Mouse (Mus musculus) kidney, adult 2 months (tissue): Measurements from ENCODE around the gene Olfr686. TPM values are rescaled to one million over a fixed set of nuclear protein-coding genes. Genes with fewer than 3 reads are reported as not detected.

ENCODE experiments used
- DNase-seq: peaks from one replicate; pipeline ENCODE4 v3.0.0; 2021
- H3K27ac ChIP-seq: fragments of 200-500 bp; 2 replicates; pipeline ENCODE4 v1.5.1; 2012; ENCODE audit warnings: low read depth, low read length, control low read depth, inconsistent platforms; ENCODE audit not compliant: insufficient read depth
- H3K27me3 ChIP-seq: fragments of 200-500 bp; replicated peaks from 2 replicates; pipeline ENCODE4 v1.6.1; 2012; ENCODE audit warnings: mild to moderate bottlenecking, moderate library complexity, low read length, inconsistent platforms; ENCODE audit not compliant: control insufficient read depth, insufficient read depth
- H3K36me3 ChIP-seq: fragments of 200-500 bp; 2 replicates; pipeline ENCODE4 v1.6.1; 2012; ENCODE audit warnings: mild to moderate bottlenecking, moderate library complexity, low read length, inconsistent platforms; ENCODE audit not compliant: control insufficient read depth, insufficient read depth
- H3K4me1 ChIP-seq: fragments of 200-500 bp; 2 replicates; pipeline ENCODE4 v1.6.1; 2011; ENCODE audit warnings: low read length; ENCODE audit not compliant: control insufficient read depth, insufficient read depth
- H3K4me3 ChIP-seq: fragments of 200-500 bp; 2 replicates; pipeline ENCODE4 v1.5.1; 2011; ENCODE audit warnings: mild to moderate bottlenecking, low read depth, low read length, control low read depth; ENCODE audit not compliant: insufficient read depth
- CTCF ChIP-seq: fragments of 200-500 bp; conservative IDR thresholded peaks from 2 replicates; pipeline ENCODE4 v1.5.1; 2011; ENCODE audit warnings: low read depth, mild to moderate bottlenecking, control low read depth, low read length, moderate library complexity, mixed read lengths; ENCODE audit not compliant: insufficient read depth, insufficient read length
- POLR2A ChIP-seq: fragments of 200-500 bp; IDR thresholded peaks from one replicate; pipeline ENCODE4 v1.6.1; 2011; ENCODE audit warnings: low read depth, low read length, control low read depth
- WGBS: fragments of 180-500 bp; shearing (Covaris S2); methylation state at CpG from one replicate; pipeline ENCODE4 v1.1.7; 2018; 5-methylcytosine and 5-hydroxymethylcytosine counted together
- polyA plus RNA-seq: library from polyadenylated mRNA; depleted of rRNA; stranded (reverse); fragments of >200 nt; gene quantifications from 2 replicates; pipeline ENCODE4 v1.2.3, GENCODE M21; 2012; rRNA removed

Gene Olfr686
- polyA plus RNA-seq, 1 experiment = not detected

DNA sequence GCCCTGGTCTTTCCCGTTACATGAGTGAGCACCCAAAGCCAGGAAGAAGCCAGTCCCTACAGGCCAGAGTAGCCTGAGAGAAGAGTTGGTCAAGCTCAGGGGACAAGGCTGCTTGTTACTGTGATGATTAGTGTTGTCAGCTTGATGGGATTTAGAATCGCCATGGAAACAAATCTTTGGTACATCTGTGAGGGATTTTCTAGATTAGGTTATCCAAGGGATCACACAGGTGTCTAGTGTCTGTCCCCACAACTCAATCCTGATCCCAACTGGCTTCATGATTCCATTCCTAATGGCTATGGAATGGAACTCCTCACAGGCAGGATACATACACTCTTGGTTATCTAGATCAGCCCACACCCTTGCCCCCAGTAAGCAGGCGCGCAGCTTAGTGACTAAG lies 11.0 kb upstream of the Olfr686 start:
- no peak for DNase-seq

DNA sequence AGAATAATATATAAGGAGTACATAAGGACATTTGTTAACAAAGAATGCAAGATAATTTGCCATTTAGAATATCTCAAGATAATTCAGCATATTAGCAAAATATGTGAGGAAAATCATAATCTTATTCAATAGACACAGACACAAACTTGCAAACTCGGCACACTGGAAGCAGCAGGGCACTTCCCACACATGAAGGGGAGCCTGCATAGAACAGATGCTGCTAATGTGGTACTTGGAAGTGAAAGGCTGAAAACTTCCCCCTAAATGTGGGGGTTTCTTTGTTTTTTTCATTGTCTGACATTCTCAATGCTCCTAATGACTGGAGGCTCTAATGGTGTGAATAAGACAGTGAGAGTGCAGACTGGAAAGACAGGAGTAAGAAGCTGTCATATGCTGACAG lies 7.5 kb upstream of the Olfr686 start:
- H3K27ac ChIP-seq = no peak overlapping the region
- no peaks in the 10 kb centered on the region for H3K27me3 ChIP-seq
- no peak for DNase-seq
- WGBS = 51% methylated on average over 1 of the region's 1 CpGs
- H3K36me3 ChIP-seq = no peaks in the 10 kb centered on the region
- no peak overlapping the region for H3K4me3 ChIP-seq
- TF ChIP-seq CTCF (no peak), POLR2A (no peak)
- H3K4me1 ChIP-seq = no peaks in the 10 kb centered on the region

More for the DNA sequence above, 11.0 kb upstream of the Olfr686 start:
- Histone ChIP-seq H3K4me1 (no peaks in the 10 kb centered on the region), H3K4me3 (no peak overlapping the region), H3K27me3 (no peaks in the 10 kb centered on the region), H3K27ac (no peak overlapping the region), H3K36me3 (no peaks in the 10 kb centered on the region)
- WGBS = 84% methylated on average over 4 of the region's 4 CpGs
- TF ChIP-seq POLR2A (no peak), CTCF (no peak)

DNA sequence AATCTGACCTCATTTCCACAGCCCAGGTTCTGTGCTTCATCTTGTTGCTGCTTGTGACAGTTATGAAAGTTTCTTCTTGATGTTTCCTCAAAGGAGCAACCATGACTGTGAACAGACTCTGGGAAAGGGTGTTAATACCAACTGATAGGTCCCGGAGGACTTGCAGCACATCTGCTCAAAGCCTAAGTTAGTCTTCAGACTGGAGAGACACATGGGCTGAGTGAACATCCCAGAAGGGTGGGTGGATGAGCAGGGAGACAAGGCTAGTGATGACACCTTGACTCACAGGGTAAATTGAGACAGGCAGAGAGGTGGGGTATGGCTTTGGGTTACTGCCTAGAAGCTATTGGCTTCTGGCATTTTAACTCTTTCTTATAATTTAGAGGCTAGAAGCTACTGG lies 21.4 kb downstream of the Olfr686 start, which contains the start of gene Olfr685:
Olfr685 (minus strand) TSS at position 101 of the 400 bp plus-strand sequence.
- H3K36me3 ChIP-seq = no peaks in the 10 kb centered on the region
- no peak within 1 kb of the TSS for H3K27ac ChIP-seq
- WGBS = 82% methylated on average over 1 of the region's 1 CpGs
- H3K27me3 ChIP-seq = no peaks in the 10 kb centered on the region
- H3K4me3 ChIP-seq = no peak within 1 kb of the TSS
- H3K4me1 ChIP-seq = no peaks in the 10 kb centered on the region
- no peak for DNase-seq
- no peak for TF ChIP-seq CTCF
- TF ChIP-seq POLR2A = no peak

DNA sequence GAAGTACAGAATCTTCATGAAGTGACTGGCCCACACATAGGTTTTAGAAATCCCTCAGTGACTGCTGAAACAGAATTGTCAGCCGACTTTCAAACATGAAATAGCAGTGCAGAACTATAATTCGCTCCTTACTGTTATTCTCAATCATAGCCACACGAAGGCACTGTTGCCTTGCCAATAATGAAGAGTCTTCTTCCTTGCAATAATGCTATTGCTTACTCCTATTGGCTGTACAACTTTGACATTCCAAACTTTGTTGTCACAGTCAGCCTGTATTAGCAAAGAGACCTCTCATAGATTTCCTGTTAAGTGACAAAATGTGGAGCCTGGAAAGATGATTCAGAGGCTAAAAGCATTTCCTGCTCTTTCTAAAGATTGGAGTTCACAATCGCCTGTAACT lies 36.5 kb downstream of the Olfr686 start:
- no peaks in the 10 kb centered on the region for H3K36me3 ChIP-seq
- DNase-seq = peak; percentile 27
- no peak overlapping the region for H3K4me3 ChIP-seq
- no peaks in the 10 kb centered on the region for H3K4me1 ChIP-seq
- no peaks in the 10 kb centered on the region for H3K27me3 ChIP-seq
- no peak overlapping the region for H3K27ac ChIP-seq
- 45% methylated on average over 4 of the region's 4 CpGs for WGBS
- TF ChIP-seq POLR2A = no peak

DNA sequence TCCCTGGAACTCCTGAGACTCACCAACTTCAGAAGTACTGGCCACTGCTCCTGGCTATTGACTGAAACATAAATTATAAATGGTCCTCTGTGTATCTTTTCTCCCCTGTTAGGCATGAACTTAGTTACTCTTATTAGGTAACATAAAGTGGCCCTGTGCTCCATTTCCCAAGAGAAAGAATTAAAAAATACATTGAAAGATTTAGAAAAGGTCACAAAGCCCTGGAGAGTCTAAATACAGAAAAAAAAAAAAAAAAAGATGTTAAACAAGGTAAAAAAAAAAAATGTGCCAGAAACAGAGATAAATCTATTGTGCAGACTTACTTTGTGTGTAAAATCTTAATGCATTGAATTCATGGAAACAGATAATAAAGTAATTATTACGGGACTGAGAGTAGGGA lies 43.7 kb downstream of the Olfr686 start, which contains the start of gene Olfr684:
Olfr684 (minus strand) TSS at position 101 of the 400 bp plus-strand sequence.
- Histone ChIP-seq H3K27ac (no peak within 1 kb of the TSS), H3K4me3 (no peak within 1 kb of the TSS), H3K4me1 (no peaks in the 10 kb centered on the region), H3K27me3 (no peaks in the 10 kb centered on the region), H3K36me3 (no peaks in the 10 kb centered on the region)
- TF ChIP-seq POLR2A = no peak
- no peak for TF ChIP-seq CTCF
- DNase-seq = no peak
- WGBS = 50% methylated on average over 1 of the region's 1 CpGs

Other genes with a start within 250 kb of the Olfr686 start
- gene Olfr670, start 244.9 kb downstream of the Olfr686 start, polyA plus RNA-seq = not detected in 2 replicates
- gene Olfr671, start 228.4 kb downstream of the Olfr686 start, polyA plus RNA-seq = not detected in 2 replicates
- not detected in 2 replicates for gene Olfr672, start 205.5 kb downstream of the Olfr686 start, polyA plus RNA-seq
- gene Olfr675, start 179.0 kb downstream of the Olfr686 start, polyA plus RNA-seq = not detected in 2 replicates
- not detected in 2 replicates for gene Olfr676, start 174.8 kb downstream of the Olfr686 start, polyA plus RNA-seq
- not detected in 2 replicates for gene Olfr677, start 156.1 kb downstream of the Olfr686 start, polyA plus RNA-seq
- gene Olfr678, start 143.0 kb downstream of the Olfr686 start, polyA plus RNA-seq = not detected in 2 replicates
- not detected in 2 replicates for gene Olfr679, start 126.3 kb downstream of the Olfr686 start, polyA plus RNA-seq
- not detected in 2 replicates for gene Olfr680-ps1, start 114.7 kb downstream of the Olfr686 start, polyA plus RNA-seq
- not detected in 2 replicates for gene Olfr681, start 90.6 kb downstream of the Olfr686 start, polyA plus RNA-seq
- not detected in 2 replicates for gene Olfr683, start 60.5 kb downstream of the Olfr686 start, polyA plus RNA-seq
- not detected in 2 replicates for gene Olfr684, start 43.8 kb downstream of the Olfr686 start, polyA plus RNA-seq
- not detected in 2 replicates for gene Olfr685, start 21.5 kb downstream of the Olfr686 start, polyA plus RNA-seq
- not detected in 2 replicates for gene Olfr688, start 80.6 kb upstream of the Olfr686 start, polyA plus RNA-seq
- gene Olfr689, start 103.7 kb upstream of the Olfr686 start, polyA plus RNA-seq = not detected in 2 replicates
- gene Olfr690, start 126.6 kb upstream of the Olfr686 start, polyA plus RNA-seq = 0.16 TPM in 1 of 2 replicates, not detected in the other
- not detected in 2 replicates for gene Olfr691, start 134.8 kb upstream of the Olfr686 start, polyA plus RNA-seq
- not detected in 2 replicates for gene Olfr692, start 160.7 kb upstream of the Olfr686 start, polyA plus RNA-seq
- gene Gm5901, start 167.6 kb upstream of the Olfr686 start, polyA plus RNA-seq = not detected in 2 replicates
- gene Fam160a2, start 192.6 kb upstream of the Olfr686 start, polyA plus RNA-seq = 39.6 and 50.2 TPM in 2 replicates
- 0.16 and 0.18 TPM in 2 replicates for gene Cnga4, start 197.1 kb upstream of the Olfr686 start, polyA plus RNA-seq
- gene Cckbr, start 218.2 kb upstream of the Olfr686 start, polyA plus RNA-seq = 0.14 and 0.22 TPM in 2 replicates